Mouse (Mus musculus): ENCODE measurements at regions not wholly inside any gene's neighbourhood (a gene's known extent, or its start where the extent isn't known, plus 50 kb on each side); places are given as distances from the start of the nearest gene placed in this dataset.
A peak's percentile ranks its signal among the peaks of the same experiment; 100 is the strongest.

DNA sequence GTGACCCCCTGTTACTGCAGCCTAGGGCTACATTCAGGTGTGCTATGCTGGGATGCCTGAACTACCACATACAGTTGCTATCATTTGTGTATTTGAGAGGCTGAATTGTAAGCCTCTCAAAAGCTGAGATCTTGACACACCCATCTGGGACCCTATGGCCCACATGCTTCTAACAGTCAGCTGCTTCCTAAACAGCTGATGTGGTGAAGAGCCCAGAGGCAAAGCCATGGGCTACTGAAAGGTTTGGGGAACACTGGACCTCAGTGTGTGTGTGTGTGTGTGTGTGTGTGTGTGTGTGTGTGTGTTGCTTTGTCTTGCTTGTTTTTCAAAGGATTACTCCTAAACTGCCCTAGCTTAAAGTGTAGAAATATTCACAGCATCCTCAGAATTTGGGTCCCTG is 75.0 kb downstream of the Lbh start:
- no peak for DNase-seq (ENCODE audit: low read depth, low spot score)

- no peak for DNase-seq (ENCODE audit: low read depth, low spot score)
These were observed 75.5 kb downstream of the Lbh start for GRCm38 (mm10) chr17:72993626-72994025.

- DNase-seq (ENCODE audit: low read depth, low spot score), result peak; percentile 82
These were observed 78.4 kb downstream of the Lbh start for GRCm38 (mm10) chr17:72996539-72996938.

GRCm38 (mm10) chr17:72997301-72997921 is 79.3 kb downstream of the Lbh start:
- DNase-seq (ENCODE audit: low read depth, low spot score), result peak; percentile 18

DNA sequence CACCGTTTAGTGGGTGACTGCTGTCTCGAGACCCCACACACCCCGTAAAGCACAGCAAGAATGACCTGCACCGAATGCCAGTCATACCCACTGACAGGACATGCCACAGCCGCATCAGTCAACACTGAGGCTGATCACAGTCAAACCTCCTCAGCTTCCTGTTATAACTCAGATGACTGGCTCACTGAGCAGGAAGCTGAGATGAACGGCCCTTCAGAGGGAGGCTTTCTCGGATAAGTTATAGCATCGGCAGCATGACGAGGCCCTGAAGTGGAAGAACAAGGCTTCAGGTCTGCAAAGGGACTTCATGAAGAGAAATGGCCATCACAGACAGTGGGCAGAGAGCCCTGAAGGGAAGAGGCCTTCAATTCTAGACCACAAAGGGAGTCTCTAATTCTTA is 87.0 kb downstream of the Lbh start:
- DNase-seq (ENCODE audit: low read depth, low spot score), result peak; percentile 80

- DNase-seq (ENCODE audit: low read depth, low spot score), result peak; percentile 80
These were observed 90.8 kb downstream of the Lbh start for GRCm38 (mm10) chr17:73008901-73009300.

- DNase-seq (ENCODE audit: low read depth, low spot score), result peak; percentile 90
These were observed 91.9 kb downstream of the Lbh start for GRCm38 (mm10) chr17:73009962-73010361.

DNA sequence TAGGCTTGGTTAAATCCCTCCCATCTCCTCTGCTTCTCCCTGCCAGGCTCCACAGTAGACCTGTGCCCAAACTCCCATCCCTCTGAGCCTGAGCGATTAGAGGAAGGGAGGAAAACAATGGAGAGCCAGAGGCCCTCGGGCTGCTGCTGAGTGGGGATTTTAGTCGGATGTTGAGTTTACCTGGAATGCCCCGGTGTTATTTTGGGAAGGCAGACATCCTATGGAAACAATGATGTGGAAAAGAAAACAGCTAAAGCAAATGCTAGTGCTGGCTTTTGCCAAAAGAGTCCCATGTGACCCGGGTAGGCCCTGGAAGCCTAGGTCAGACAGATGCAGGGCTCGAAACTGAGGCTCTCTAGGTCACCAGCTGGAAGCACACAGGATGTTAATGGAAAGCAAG is 94.3 kb downstream of the Lbh start:
- DNase-seq (ENCODE audit: low read depth, low spot score), result no peak

- DNase-seq (ENCODE audit: low read depth, low spot score), result no peak
These were observed 94.8 kb upstream of the Lclat1 start for GRCm38 (mm10) chr17:73012954-73013353.

DNA sequence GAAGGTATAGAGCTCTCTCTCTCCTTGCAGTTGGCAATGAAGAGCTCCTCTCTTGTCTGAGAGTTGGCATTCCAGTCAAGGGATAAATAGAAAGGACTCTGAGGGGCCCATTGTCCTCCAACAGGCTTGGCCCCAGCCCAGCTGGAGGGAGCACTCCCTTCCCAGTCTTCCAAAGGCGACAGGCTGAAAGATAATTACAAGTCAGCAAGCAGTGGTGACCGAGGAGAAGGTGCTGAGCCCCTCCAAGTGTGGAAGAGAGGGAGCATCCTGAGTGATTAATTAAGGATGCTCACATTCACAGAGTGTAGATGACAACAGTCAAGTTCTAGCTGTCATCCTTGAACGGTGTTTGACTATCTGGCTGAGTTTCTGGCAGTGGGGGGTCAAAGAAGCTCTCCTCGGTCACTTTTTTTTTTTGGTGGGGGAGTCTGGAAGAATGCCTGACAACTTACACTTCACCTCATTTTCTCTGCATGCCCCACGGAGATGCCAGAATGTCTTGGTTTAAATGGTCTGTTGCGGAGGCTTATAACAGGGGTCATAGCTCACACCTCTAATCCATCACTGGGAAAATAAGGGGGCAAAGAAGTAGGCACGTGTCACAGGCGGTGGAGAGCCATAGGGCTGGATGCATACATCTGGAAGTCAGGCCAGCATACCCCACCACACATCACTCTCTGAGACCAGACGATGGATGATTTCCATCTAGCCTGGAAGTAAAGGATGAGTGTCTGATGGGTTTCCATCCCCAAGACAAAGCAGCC is 93.5 kb upstream of the Lclat1 start:
- DNase-seq (ENCODE audit: low read depth, low spot score), result no peak

DNA sequence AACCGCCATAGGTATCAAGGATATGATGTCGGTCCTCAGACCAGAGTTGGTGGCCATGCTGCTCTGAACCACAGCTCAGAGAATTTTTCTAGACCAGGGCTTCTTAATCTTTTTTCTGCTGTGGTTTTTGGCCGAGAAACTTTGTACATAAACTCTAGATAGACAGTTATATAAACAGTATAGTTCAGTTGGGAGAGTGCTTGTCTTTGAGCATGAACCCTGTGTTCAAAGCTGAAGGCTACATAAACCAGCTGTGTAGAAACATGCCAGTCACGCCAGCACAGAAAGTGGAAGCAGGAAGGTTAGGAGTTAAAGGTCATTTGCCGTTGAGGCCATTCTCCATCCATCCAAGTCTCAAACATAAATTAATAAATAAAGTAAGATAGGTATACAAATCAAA is 90.6 kb upstream of the Lclat1 start:
- DNase-seq (ENCODE audit: low read depth, low spot score), result no peak

- no peak for DNase-seq (ENCODE audit: low read depth, low spot score)
These were observed 85.1 kb upstream of the Lclat1 start for GRCm38 (mm10) chr17:73022630-73023051.

DNA sequence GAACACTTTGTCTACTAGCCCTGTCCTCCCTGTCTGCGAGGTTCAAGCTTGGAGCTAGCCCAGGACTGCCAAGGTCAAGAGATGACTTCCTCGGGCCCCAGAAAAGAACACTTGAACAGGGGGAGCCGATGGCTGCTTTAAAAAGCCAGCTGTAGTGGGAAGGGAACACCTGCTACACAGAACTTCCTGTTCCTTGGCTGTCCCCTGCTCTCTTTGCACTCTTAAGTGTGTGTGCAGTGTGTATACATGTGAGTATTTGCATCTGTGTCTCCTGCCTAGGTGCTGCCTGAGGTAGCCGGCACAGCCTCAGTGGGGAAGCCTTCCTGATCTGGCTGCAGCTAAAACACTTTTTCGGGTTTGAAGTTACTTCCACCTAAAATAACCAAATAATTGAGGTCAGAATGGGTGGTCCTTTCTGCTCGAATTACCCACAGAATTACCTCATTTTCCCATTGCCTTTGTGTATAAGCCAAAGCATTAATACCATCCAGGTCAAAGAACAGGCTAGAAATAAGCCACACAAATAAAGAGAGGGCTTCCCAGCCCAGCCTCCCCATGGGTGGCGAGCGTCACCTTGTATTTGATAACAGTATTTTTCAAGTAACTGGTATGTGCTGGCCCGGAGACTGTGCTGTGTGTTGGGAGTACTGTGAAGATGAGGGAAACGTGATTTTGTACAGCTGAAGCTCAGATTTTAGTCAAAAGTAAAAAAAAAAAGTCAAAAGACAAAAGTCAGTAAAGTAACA is 84.2 kb upstream of the Lclat1 start:
- DNase-seq (ENCODE audit: low read depth, low spot score), result no peak

GRCm38 (mm10) chr17:73027122-73027521 is 80.7 kb upstream of the Lclat1 start:
- DNase-seq (ENCODE audit: low read depth, low spot score), result no peak

GRCm38 (mm10) chr17:73031796-73032195 is 76.0 kb upstream of the Lclat1 start:
- no peak for DNase-seq (ENCODE audit: low read depth, low spot score)

DNA sequence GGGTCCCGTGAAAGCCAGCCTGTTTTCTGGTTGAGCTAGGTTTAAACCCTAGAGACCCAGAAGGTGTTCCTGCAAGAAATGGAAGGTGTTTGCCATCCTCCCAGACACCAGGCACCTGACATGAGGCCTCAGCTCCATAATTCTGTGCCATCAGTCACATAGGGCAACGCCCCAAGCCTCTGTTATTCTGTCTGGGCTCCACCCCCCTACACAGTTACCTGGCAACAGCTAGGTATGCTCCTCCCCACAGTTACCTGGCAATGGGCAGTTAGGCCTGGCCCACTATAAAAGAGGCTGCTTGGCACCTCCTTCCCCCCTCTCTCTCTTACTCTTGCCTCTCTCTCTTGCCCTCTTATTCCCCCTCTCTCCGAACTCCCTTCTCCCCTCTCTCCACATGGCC is 75.5 kb upstream of the Lclat1 start:
- DNase-seq (ENCODE audit: low read depth, low spot score), result no peak

GRCm38 (mm10) chr17:73034420-73034819 is 73.4 kb upstream of the Lclat1 start:
- peak; percentile 76 for DNase-seq (ENCODE audit: low read depth, low spot score)

- DNase-seq (ENCODE audit: low read depth, low spot score), result peak; percentile 59
These were observed 72.8 kb upstream of the Lclat1 start for GRCm38 (mm10) chr17:73034981-73035481.

GRCm38 (mm10) chr17:73036845-73037244 is 70.9 kb upstream of the Lclat1 start:
- DNase-seq (ENCODE audit: low read depth, low spot score), result no peak

DNA sequence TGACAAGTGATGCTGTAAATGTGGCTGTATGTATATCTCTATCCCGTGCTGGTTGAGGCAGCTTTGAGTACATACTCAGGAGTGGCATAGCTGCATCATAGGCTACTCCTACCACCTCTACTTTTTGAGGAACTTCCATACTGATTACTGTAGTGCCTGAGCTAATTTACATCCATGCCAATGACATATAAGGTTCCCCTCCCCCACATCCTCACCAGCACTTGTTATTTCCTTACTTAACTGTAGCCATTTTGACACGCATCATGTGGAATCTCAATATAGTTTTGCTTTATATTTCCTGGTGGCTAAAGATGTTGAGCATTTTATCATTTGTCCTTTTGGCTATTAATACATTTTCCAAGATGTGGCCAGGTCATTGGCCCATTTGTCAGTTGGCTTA is 69.2 kb upstream of the Lclat1 start:
- no peak for DNase-seq (ENCODE audit: low read depth, low spot score)

- no peak for DNase-seq (ENCODE audit: low read depth, low spot score)
These were observed 62.7 kb upstream of the Lclat1 start for GRCm38 (mm10) chr17:73044918-73045580.

DNA sequence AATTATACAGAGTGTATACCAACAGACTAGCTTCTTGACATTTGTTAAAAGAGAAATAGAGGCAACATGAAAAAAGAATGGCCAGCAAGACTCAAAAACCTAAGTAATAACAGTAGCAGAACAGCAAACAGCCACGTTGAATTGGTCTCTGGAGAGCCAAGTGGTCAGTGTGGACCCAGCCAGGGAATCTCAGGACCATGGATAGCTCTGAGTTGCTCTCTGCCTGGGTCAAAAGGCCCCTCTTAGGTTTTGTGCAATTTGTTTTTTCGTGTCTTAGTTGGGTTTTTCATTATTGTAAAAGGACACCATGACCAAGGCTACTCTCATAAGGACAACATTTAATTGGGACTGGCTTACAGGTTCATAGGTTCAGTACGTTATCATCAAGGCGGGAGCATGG is 60.8 kb upstream of the Lclat1 start:
- no peak for DNase-seq (ENCODE audit: low read depth, low spot score)

Data from CD4-positive helper T cell, adult 2 months (primary cell).